ENCODE assay signal across 8 mouse cellular contexts in the genomic region with DNA sequence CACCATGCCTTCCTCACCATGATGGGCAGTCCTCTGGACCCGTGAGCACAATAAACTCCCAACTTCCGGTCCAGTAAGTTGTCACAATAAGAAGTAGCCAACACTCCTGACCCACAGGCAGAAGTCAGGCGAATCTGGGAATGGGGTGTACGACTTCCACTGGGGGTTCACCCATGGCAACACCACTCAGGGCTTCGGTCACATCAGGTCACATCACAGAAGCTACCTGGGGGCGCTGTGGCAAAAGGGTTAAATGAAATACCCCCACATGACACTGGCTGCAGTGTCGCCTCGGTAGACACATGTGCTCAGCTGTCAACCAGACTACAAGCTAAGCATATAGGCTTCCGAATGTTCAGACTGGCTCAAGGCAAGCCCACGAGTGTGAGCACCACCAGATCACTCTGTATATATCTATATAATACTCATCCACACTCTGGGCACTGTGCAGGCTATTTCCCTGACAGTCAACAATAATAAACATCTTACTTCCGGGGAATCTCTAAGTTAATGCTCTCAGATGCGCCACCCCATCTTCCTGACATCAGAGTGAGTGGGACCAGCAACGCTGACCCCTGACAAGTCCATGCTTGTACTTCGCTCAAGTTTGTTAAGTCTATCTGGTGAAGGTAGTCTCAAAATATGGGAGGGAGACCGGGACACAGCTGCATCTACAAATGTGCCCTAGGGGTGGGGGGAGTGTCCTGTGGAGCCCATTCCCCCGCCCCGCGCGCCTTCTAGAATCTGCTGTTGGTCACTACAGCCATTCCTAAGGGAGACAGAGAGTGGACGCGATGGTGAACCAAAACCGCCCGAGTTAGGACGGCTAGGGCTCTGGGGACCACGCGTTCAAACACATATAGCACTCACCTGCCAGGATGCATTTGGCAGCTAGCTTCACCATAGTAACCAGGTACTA. TPM values are rescaled to one million over a fixed set of nuclear protein-coding genes. Genes with fewer than 3 reads are reported as not detected.
DNase-seq lines count a peak whose midpoint lies in the region; ATAC-seq and TF ChIP-seq lines count a peak whose summit lies in the region.

No protein-coding gene starts in this region.

- peak overlapping the region; percentile 56 for H3K27ac ChIP-seq in left cerebral cortex, adult 2 months
- no peak overlapping the region for H3K27ac ChIP-seq in brown adipose tissue, adult 24 weeks (replicated peaks; ENCODE audit: low read depth, low read length)
- H3K27ac ChIP-seq in heart, embryonic 16.5 days (ENCODE audit: low read length): no peak overlapping the region
- no peak overlapping the region; the same call in none of the 2 replicates for H3K27ac ChIP-seq in liver, embryonic 15.5 days (replicated peaks)
- H3K27ac ChIP-seq in stomach, postnatal 0 days (replicated peaks): peak overlapping the region; percentile 49

- TF ChIP-seq EP300 in stomach, postnatal 0 days (optimal IDR thresholded peaks at IDR 0.05): no peak

- TF ChIP-seq CTCF in left cerebral cortex, adult 2 months (IDR thresholded peaks at IDR 0.05): no peak
- no peak for TF ChIP-seq CTCF in stomach, postnatal 0 days (IDR thresholded peaks at IDR 0.05; ENCODE audit: low read depth)

- H3K36me3 ChIP-seq in heart, embryonic 16.5 days (ENCODE audit: control insufficient read depth, insufficient read depth): no peaks in the 10 kb centered on the region
- H3K36me3 ChIP-seq in liver, embryonic 15.5 days (replicated peaks): no peaks in the 10 kb centered on the region
- no peaks in the 10 kb centered on the region for H3K36me3 ChIP-seq in stomach, postnatal 0 days (ENCODE audit: control insufficient read depth, insufficient read depth, low read length)

- peak overlapping the region; percentile 76 for H3K9ac ChIP-seq in heart, embryonic 16.5 days (ENCODE audit: low read length)
- peak overlapping the region; percentile 70 for H3K9ac ChIP-seq in liver, embryonic 15.5 days
- H3K9ac ChIP-seq in stomach, postnatal 0 days (ENCODE audit: low read length): peak overlapping the region; percentile 67

- intact Hi-C loops in left cerebral cortex, adult 2 months (cut with DNase I): loop anchor here (1.0 to 5.0 kb wide), 5 partner anchors 54 to 241 kb away; no protein-coding TSS in a partner anchor

- WGBS in heart, embryonic 16.5 days: 25% methylated on average over 26 of the region's 26 CpGs
- WGBS in liver, embryonic 15.5 days (ENCODE audit: insufficient replicate concordance): 22% methylated on average over 26 of the region's 26 CpGs
- 22% methylated on average over 26 of the region's 26 CpGs for WGBS in stomach, postnatal 0 days

- H3K4me2 ChIP-seq in heart, embryonic 16.5 days (ENCODE audit: low read depth, low read length): peak overlapping the region; percentile 78
- H3K4me2 ChIP-seq in liver, embryonic 15.5 days: peak overlapping the region; percentile 97
- peak overlapping the region; percentile 94 for H3K4me2 ChIP-seq in stomach, postnatal 0 days (replicated peaks; ENCODE audit: low read depth)

- no peak for ATAC-seq in heart, embryonic 16.5 days (replicated peaks; ENCODE audit: extremely low read depth, insufficient read depth, low FRiP score)
- ATAC-seq in liver, embryonic 15.5 days (ENCODE audit: insufficient read depth): no peak
- no peak for ATAC-seq in stomach, postnatal 0 days (ENCODE audit: low FRiP score, low TSS enrichment)

- H3K9me3 ChIP-seq in heart, embryonic 16.5 days (replicated peaks; ENCODE audit: control insufficient read depth, low read length): no peaks in the 10 kb centered on the region
- no peaks in the 10 kb centered on the region for H3K9me3 ChIP-seq in liver, embryonic 15.5 days (replicated peaks)
- H3K9me3 ChIP-seq in stomach, postnatal 0 days (ENCODE audit: control insufficient read depth, low read length): no peaks in the 10 kb centered on the region

- H3K4me3 ChIP-seq in left cerebral cortex, adult 2 months: peak overlapping the region; percentile 71
- peak overlapping the region; percentile 63 for H3K4me3 ChIP-seq in brown adipose tissue, adult 24 weeks (ENCODE audit: insufficient read depth, low read depth, low read length)
- H3K4me3 ChIP-seq in heart, embryonic 16.5 days (ENCODE audit: low read length): peak overlapping the region; percentile 66
- peak overlapping the region; percentile 72 for H3K4me3 ChIP-seq in liver, embryonic 15.5 days (replicated peaks)
- peak overlapping the region; percentile 67 for H3K4me3 ChIP-seq in stomach, postnatal 0 days (ENCODE audit: low read depth, low read length)

- H3K4me1 ChIP-seq in brown adipose tissue, adult 24 weeks (ENCODE audit: control insufficient read depth, insufficient read depth, insufficient read length, low read length): 0 out of 2 replicates have a peak, but pooled peaks cover 5% of the 10 kb centered on the region
- peaks cover 13% of the 10 kb centered on the region for H3K4me1 ChIP-seq in heart, embryonic 16.5 days (ENCODE audit: control insufficient read depth, insufficient read depth, low read length)
- H3K4me1 ChIP-seq in liver, embryonic 15.5 days (replicated peaks): peaks cover 35% of the 10 kb centered on the region
- H3K4me1 ChIP-seq in stomach, postnatal 0 days (replicated peaks; ENCODE audit: control insufficient read depth, insufficient read depth): peaks cover 2% of the 10 kb centered on the region; the same call in 1 of the 2 replicates

- DNase-seq in left cerebral cortex, adult 2 months (ENCODE audit: extremely low spot score in 1 of 2, low spot score in 2 of 2): peak in 1 of 2 experiments; percentile 16
- no peak for DNase-seq in left cerebral cortex, adult 18-20 months (ENCODE audit: low spot score in 2 of 2)
- DNase-seq in stomach, postnatal 0 days (ENCODE audit: low spot score): no peak
- no peak for DNase-seq in ovary, postnatal 10 days (ENCODE audit: low spot score)
- no peak for DNase-seq in adrenal gland, postnatal 25 days

- 0 out of 2 replicates have a peak, but pooled peaks cover 2% of the 10 kb centered on the region for H3K27me3 ChIP-seq in heart, embryonic 16.5 days (ENCODE audit: control insufficient read depth, insufficient read depth, low read length)
- H3K27me3 ChIP-seq in liver, embryonic 15.5 days: no peaks in the 10 kb centered on the region
- no peaks in the 10 kb centered on the region for H3K27me3 ChIP-seq in stomach, postnatal 0 days (ENCODE audit: control insufficient read depth, insufficient read depth, low read length)

RNA-seq across cellular contexts. Expression of gene Ift27, which starts 0.7 kb away (rescaled TPM):
- total RNA-seq in left cerebral cortex, adult 2 months (2021): 10 to 100 TPM; 31.4 to 32.2 TPM
- 10 to 100 TPM; 28.6 to 30.7 TPM for total RNA-seq in left cerebral cortex, adult 18-20 months (2021)
- polyA plus RNA-seq in brown adipose tissue, adult 24 weeks (2012; ENCODE audit: insufficient read depth, insufficient read length, missing spikeins): 13.4 and 16.5 TPM in 2 replicates
- 37.1 and 46.4 TPM in 2 replicates for polyA plus RNA-seq in heart, embryonic 16.5 days (2015; fragmentation: Nextera tagmentation; extraction: Ambion mirVana)
- 31.5 and 34.0 TPM in 2 replicates for polyA plus RNA-seq in liver, embryonic 15.5 days (2015; fragmentation: Nextera tagmentation; extraction: Ambion mirVana)
- polyA plus RNA-seq in stomach, postnatal 0 days (2015; fragmentation: Nextera tagmentation; extraction: Ambion mirVana): 42.2 and 42.5 TPM in 2 replicates
- total RNA-seq in adrenal gland, postnatal 25 days (2021): 17.7 and 20.3 TPM in 2 replicates

RNA-seq across cellular contexts. Expression of gene Pvalb, which starts 33.0 kb away (rescaled TPM):
- total RNA-seq in left cerebral cortex, adult 2 months (2021): 10 to 100 TPM; 96.5 to 97.2 TPM
- 100 to 1,000 TPM in 1 of 2 experiments, 10 to 100 TPM in 1; 91.2 to 126 TPM for total RNA-seq in left cerebral cortex, adult 18-20 months (2021)
- polyA plus RNA-seq in brown adipose tissue, adult 24 weeks (2012; ENCODE audit: insufficient read depth, insufficient read length, missing spikeins): 171 and 312 TPM in 2 replicates
- 1.00 and 1.1 TPM in 2 replicates for polyA plus RNA-seq in heart, embryonic 16.5 days (2015; fragmentation: Nextera tagmentation; extraction: Ambion mirVana)
- not detected in 2 replicates for polyA plus RNA-seq in liver, embryonic 15.5 days (2015; fragmentation: Nextera tagmentation; extraction: Ambion mirVana)
- polyA plus RNA-seq in stomach, postnatal 0 days (2015; fragmentation: Nextera tagmentation; extraction: Ambion mirVana): 0.11 TPM in 1 of 2 replicates, not detected in the other
- total RNA-seq in adrenal gland, postnatal 25 days (2021): not detected in 2 replicates

RNA-seq across cellular contexts. Expression of gene Cacng2, which starts 53.3 kb away (rescaled TPM):
- total RNA-seq in left cerebral cortex, adult 2 months (2021): 10 to 100 TPM; 57.5 to 60.8 TPM
- total RNA-seq in left cerebral cortex, adult 18-20 months (2021): 10 to 100 TPM; 51.4 to 54.6 TPM
- not detected in 2 replicates for polyA plus RNA-seq in brown adipose tissue, adult 24 weeks (2012; ENCODE audit: insufficient read depth, insufficient read length, missing spikeins)
- polyA plus RNA-seq in heart, embryonic 16.5 days (2015; fragmentation: Nextera tagmentation; extraction: Ambion mirVana): not detected in 2 replicates
- polyA plus RNA-seq in liver, embryonic 15.5 days (2015; fragmentation: Nextera tagmentation; extraction: Ambion mirVana): not detected in 2 replicates
- 0.02 and 0.05 TPM in 2 replicates for polyA plus RNA-seq in stomach, postnatal 0 days (2015; fragmentation: Nextera tagmentation; extraction: Ambion mirVana)
- 0.36 and 0.43 TPM in 2 replicates for total RNA-seq in adrenal gland, postnatal 25 days (2021)

Comparison
In these comparisons a context has a peak if more than half of its experiments do, and no peak if none do; other contexts are left out.
1. H3K27ac ChIP-seq: peak in left cerebral cortex, adult 2 months (single experiment) and stomach, postnatal 0 days (single experiment); none in brown adipose tissue, adult 24 weeks (single experiment), heart, embryonic 16.5 days (single experiment) and liver, embryonic 15.5 days (single experiment).
2. RNA of gene Pvalb, which starts 33.0 kb away (polyA plus RNA-seq): 171 to 312 TPM in brown adipose tissue, adult 24 weeks; 1.00 to 1.1 TPM in heart, embryonic 16.5 days, 0.11 TPM in stomach, postnatal 0 days and not detected in liver, embryonic 15.5 days; every median in the first group is over 10 times any median in the second.
3. Peak in every context shown above with its lines, with median percentiles within 50 percentile points of each other: H3K4me3 ChIP-seq, H3K4me2 ChIP-seq and H3K9ac ChIP-seq.